Mouse (Mus musculus): Measurements from ENCODE around the gene Muc5b.
"Not testable (repeated sequence)": the region's sequence is repeated elsewhere in the genome, so short reads cannot be mapped to it uniquely, and the experiment has no call there.

The Muc5b gene

GRCm38 (mm10) chr7:141838779-141839178, at the start of gene Muc5b:
Gene Muc5b (plus strand): TSS chr7:141839070.
- DNase-seq (ENCODE audit: low spot score in 2 of 2): no peak

GRCm38 (mm10) chr7:141794251-141794650, 44.6 kb upstream of the Muc5b start:
- no peak for DNase-seq (ENCODE audit: low spot score in 2 of 2)

GRCm38 (mm10) chr7:141803206-141803605, 35.7 kb upstream of the Muc5b start:
- DNase-seq (ENCODE audit: low spot score in 2 of 2): peak in 1 of 2 experiments; percentile 24

GRCm38 (mm10) chr7:141805384-141805783, 33.5 kb upstream of the Muc5b start:
- peak; percentile 71 to 73 for DNase-seq (ENCODE audit: low spot score in 2 of 2)

GRCm38 (mm10) chr7:141807823-141808222, 31.0 kb upstream of the Muc5b start:
- not testable (repeated sequence) for DNase-seq (ENCODE audit: low spot score in 2 of 2)

GRCm38 (mm10) chr7:141809933-141810332, 28.9 kb upstream of the Muc5b start:
- not testable (repeated sequence) for DNase-seq (ENCODE audit: low spot score in 2 of 2)

- DNase-seq (ENCODE audit: low spot score in 2 of 2): no peak
Measured at GRCm38 (mm10) chr7:141813321-141813720, 25.5 kb upstream of the Muc5b start.

- no peak for DNase-seq (ENCODE audit: low spot score in 2 of 2)
Measured at GRCm38 (mm10) chr7:141815361-141815760, 23.5 kb upstream of the Muc5b start.

- DNase-seq (ENCODE audit: low spot score in 2 of 2): no peak
Measured at GRCm38 (mm10) chr7:141817355-141818075, 21.4 kb upstream of the Muc5b start.

GRCm38 (mm10) chr7:141818267-141818666, 20.6 kb upstream of the Muc5b start:
- no peak for DNase-seq (ENCODE audit: low spot score in 2 of 2)

- no peak for DNase-seq (ENCODE audit: low spot score in 2 of 2)
Measured at GRCm38 (mm10) chr7:141822582-141823261, 16.1 kb upstream of the Muc5b start.

- DNase-seq (ENCODE audit: low spot score in 2 of 2): no peak
Measured at GRCm38 (mm10) chr7:141823699-141824098, 15.2 kb upstream of the Muc5b start.

GRCm38 (mm10) chr7:141824398-141824797, 14.5 kb upstream of the Muc5b start:
- no peak for DNase-seq (ENCODE audit: low spot score in 2 of 2)

GRCm38 (mm10) chr7:141835941-141836340, 2.9 kb upstream of the Muc5b start:
- no peak for DNase-seq (ENCODE audit: low spot score in 2 of 2)

GRCm38 (mm10) chr7:141836423-141836822, 2.4 kb upstream of the Muc5b start:
- no peak for DNase-seq (ENCODE audit: low spot score in 2 of 2)

GRCm38 (mm10) chr7:141840354-141840753, 1.5 kb downstream of the Muc5b start:
- DNase-seq (ENCODE audit: low spot score in 2 of 2): no peak

- DNase-seq (ENCODE audit: low spot score in 2 of 2): no peak
Measured at GRCm38 (mm10) chr7:141861046-141861445, 22.2 kb downstream of the Muc5b start.

- no peak for DNase-seq (ENCODE audit: low spot score in 2 of 2)
Measured at GRCm38 (mm10) chr7:141869644-141870043, 30.8 kb downstream of the Muc5b start.

- no peak for DNase-seq (ENCODE audit: low spot score in 2 of 2)
Measured at GRCm38 (mm10) chr7:141870553-141870952, 31.7 kb downstream of the Muc5b start.

GRCm38 (mm10) chr7:141874891-141875290, 36.0 kb downstream of the Muc5b start:
- DNase-seq (ENCODE audit: low spot score in 2 of 2): no peak

GRCm38 (mm10) chr7:141878813-141879212, 39.9 kb downstream of the Muc5b start:
- no peak for DNase-seq (ENCODE audit: low spot score in 2 of 2)

GRCm38 (mm10) chr7:141892151-141892550, 53.3 kb downstream of the Muc5b start:
- no peak for DNase-seq (ENCODE audit: low spot score in 2 of 2)

GRCm38 (mm10) chr7:141901825-141902224, 63.0 kb downstream of the Muc5b start:
- peak in 1 of 2 experiments; percentile 15 for DNase-seq (ENCODE audit: low spot score in 2 of 2)
